Mouse (Mus musculus) activated CD4-positive, CD25-positive, alpha-beta regulatory T cell, adult 4 months (primary cell): Measurements from ENCODE around the gene Shc1. TPM values are rescaled to one million over a fixed set of nuclear protein-coding genes. Genes with fewer than 3 reads are reported as not detected.

Source experiments
- ATAC-seq: one replicate; pipeline ENCODE4 v1.8.0; 2017
- polyA plus RNA-seq, 2 experiments: library from polyadenylated mRNA; unstranded; fragments of 100-300 nt; shearing (Covaris generic); gene quantifications; one replicate each; pipeline ENCODE4 v1.2.1; 2017

The Shc1 gene
- polyA plus RNA-seq: 10 to 100 TPM; 29.6 to 43.2 TPM

DNA sequence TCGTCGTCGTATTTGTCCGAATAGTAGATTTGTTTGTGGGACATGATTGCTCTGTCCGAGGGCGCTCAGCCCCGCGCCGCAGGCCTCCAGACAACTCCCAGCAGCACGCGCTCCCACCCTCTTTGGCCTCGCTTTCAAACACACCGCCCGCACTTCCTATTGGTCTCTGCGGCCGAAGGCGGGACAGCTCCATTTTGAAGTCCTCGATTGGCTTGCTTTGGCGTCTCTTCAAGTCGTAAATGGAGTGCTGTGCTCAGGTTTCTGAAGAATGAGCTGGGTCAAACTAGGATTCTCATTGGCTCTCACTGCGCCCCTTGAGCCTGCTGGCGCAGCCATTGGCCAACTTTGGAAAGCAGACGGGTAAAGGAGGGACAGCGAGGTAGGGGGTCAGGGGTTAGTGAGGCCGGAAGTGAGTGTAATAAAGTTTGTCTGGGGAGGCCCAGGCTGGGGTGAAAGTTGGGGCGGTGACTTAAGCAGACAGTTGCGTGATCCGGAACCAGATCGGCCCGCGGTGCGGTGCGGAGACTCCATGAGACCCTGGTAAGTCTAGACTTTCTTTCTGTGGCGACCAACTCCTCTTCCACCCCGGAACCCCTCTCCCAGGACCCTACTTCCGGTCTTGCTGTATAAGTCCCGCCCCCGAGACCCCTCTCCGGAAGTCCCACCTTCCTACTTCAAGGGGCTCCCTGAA is at the start of gene Shc1, which contains the start of gene Cks1b:
TSS of gene Shc1 (plus strand) at position 274 of the 691 bp plus-strand sequence.
TSS of gene Cks1b (minus strand) at position 214 of the 691 bp plus-strand sequence.
- ATAC-seq: peak; percentile 99

DNA sequence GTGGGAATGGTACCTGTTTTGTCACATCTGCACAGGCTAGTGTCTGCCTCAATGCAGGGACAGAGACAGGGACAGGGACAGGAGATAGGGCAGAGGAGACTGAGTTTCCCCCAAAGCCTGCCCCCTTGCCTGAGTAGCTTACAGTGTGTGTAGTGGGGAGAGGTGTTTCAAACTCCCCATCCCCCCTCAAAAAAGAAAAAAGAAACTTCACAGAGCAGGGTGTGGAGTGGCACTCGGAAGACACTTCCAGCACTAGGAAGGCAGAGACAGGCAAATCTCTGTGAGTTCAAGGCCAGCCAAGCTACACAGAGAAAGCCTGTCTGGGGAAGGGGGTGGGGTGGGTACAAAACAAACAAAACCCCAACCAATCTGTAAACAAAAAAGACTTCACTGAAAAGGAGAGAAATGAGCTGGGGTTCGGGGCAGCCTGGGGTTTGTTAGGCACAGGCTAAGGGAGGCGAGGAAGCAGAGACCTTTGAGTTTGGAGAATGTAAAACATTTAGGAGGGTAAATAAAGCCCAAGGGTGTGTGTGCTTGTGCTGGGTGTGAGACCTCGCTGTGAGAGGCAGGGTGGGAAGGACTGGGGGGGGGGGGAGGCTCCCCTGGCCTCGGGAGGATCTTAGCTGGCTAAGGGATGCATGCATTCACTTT is 44.5 kb upstream of the Shc1 start:
- ATAC-seq: no peak

DNA sequence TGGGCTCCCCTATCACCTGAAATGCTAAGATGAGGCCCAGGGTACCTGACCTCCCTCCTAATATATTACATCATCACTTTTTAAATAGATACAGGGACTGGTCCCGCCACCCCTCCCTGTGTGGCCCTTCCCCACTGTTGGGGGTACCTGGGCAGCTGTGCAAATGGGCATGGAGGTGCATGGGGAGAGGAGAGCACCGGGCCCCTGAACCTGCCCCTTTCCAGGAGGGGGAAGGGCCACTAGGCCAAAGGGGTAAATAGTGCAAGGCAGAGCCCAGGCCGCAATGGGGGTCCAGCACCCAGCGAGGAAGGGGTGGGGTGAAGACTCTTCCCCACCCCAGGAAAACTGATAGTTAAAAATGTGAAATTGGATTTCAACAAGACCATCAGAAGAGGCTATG is 40.4 kb upstream of the Shc1 start:
- ATAC-seq: no peak

DNA sequence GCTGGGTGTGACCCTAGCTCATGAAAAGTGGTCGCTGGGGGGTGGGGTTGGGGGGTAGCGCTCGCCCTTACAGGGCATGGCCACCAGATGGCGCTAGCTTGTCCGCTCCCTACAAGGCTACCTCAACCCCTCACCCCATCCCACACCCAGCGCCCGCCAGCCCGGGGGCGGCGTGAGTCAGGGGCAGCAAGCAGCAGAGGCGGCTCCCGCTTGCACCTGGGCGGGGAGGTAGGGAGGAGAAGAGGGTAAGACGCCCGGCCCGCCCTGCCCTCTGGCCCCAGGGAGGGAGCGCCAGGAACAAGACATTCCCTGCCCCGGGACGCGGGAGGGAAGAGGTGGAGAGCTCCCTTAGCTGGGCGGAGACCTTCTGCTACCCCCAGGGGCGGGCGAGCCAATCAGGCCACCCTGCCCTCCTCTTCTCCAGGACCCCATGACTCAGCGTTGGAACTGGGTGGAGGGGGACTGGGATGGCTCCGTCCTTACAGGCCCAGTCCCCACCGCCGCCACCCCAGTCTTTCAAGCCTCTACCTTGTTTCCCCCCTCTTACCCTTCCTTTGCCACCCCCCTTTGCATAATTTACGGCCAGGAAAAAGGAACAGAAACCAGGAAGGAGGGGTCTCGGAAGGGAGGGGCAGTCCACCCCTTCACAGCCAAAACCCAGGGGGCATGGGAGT is 39.7 kb upstream of the Shc1 start:
- ATAC-seq: peak; percentile 36

- no peak for ATAC-seq
These were observed 38.7 kb upstream of the Shc1 start for GRCm38 (mm10) chr3:89379388-89380131.

GRCm38 (mm10) chr3:89380291-89380690 is 38.0 kb upstream of the Shc1 start:
- ATAC-seq: no peak

- ATAC-seq: no peak
These were observed 37.5 kb upstream of the Shc1 start for GRCm38 (mm10) chr3:89380711-89381110.

- no peak for ATAC-seq
These were observed 37.0 kb upstream of the Shc1 start for GRCm38 (mm10) chr3:89381233-89381632.

GRCm38 (mm10) chr3:89382033-89382882 is 36.0 kb upstream of the Shc1 start:
- ATAC-seq: peak; percentile 42

DNA sequence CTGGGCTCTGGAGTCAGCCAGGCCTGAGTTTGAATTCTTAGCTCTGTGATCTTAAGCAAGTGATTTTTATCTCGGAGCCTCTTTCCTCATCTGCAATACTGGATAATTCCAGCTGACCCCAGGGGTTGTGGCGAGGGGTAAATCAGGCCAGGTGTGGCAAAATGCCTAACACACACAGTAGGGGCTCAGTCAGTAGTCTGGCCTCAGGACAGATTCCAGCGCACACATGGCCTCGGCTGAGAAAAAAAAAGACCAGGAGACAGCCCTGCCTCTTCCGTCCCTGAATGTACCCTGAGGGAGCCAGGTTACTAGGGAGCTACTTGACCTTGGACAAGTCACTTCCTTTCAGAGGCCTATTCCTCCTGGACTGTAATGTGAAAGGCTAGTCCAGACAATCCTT is 35.3 kb upstream of the Shc1 start:
- ATAC-seq: no peak

DNA sequence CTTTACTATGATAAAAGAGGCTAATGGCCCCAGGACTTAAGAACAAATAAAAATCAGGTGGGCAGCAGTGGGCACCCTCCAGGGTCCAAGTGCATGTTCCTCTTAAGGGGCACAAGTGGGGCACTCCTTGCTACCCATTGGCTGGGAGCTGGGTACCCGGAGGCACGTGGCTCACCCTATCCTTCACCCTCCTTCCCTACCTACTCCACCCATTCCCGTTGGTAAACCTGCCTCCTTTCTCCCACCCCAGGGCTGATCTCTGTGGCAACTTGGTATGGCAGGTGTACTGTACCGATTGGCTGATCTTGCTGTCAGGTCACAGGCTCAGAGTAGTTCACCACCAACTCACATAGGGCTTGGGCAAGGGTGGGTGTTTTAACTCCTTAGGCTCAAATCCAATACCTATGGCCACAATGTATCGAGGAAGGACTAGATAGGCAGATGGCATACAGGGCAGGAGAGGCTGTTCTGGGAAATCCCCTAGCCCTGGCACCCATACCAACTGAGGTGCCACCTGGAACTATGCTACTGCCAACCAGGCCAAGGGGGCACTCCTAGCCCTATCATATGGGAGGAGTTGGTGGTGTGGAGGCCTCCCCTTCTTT is 34.5 kb upstream of the Shc1 start:
- ATAC-seq: no peak

GRCm38 (mm10) chr3:89384331-89385076 is 33.7 kb upstream of the Shc1 start:
- ATAC-seq: no peak

- ATAC-seq: no peak
These were observed 32.8 kb upstream of the Shc1 start for GRCm38 (mm10) chr3:89385451-89385850.

GRCm38 (mm10) chr3:89386438-89387420 is 31.5 kb upstream of the Shc1 start:
- no peak for ATAC-seq

DNA sequence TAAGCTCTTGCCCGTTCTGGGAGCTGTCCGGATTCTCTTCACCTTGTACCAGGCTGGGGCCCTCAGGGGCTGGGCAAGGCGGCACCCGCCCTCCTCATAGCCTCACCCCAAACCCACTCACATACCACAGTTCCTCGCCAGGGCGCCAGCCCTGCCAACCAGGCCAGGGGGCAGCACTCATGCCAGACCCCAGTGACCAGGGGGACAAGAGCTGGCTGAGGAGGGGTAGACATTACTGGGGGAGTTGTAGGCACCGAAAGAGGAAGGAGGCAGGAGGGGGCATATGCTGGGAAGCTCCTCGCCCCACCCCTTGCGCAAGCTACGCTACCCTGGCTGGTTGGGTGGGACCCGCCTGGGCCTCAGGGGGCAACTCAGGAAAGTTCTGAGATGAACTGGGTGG is 30.6 kb upstream of the Shc1 start:
- no peak for ATAC-seq

DNA sequence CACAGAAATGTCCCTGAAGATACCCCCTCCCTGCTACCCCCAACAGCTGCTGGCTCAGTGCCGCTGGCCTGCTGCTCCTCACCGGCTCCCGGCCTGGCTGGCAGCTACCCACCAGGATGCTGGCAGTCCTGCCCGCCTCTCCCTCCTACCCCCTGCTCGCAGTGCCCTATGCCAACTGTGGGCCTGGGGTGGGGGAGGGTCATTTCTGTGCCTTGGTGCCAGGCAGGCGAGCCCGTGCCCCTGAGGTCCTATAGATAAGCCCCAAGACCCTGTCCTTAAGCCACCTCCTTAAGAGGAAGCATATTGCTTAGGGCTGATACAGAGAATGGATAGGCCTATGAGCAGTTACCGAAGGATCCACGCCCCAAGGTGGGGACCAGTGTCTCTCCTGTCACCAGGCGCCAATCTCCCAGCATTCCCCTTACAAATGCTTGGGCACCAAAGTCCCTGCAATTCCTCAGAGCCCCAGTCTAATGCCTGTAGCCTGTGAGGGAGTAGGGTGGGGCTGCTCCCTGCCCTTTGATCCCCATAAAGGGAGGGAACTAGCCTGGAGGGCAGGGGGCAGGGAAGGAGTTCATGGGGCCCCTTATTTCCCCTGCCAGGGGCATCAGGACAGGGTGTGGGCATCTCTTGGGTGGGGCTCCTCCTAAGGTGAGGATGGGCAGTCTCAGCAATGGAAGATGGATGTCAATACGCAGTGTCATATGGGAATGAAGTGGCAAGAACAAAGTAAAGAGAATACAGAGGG is 29.9 kb upstream of the Shc1 start:
- no peak for ATAC-seq

- peak; percentile 30 for ATAC-seq
These were observed 29.1 kb upstream of the Shc1 start for GRCm38 (mm10) chr3:89388901-89389740.

DNA sequence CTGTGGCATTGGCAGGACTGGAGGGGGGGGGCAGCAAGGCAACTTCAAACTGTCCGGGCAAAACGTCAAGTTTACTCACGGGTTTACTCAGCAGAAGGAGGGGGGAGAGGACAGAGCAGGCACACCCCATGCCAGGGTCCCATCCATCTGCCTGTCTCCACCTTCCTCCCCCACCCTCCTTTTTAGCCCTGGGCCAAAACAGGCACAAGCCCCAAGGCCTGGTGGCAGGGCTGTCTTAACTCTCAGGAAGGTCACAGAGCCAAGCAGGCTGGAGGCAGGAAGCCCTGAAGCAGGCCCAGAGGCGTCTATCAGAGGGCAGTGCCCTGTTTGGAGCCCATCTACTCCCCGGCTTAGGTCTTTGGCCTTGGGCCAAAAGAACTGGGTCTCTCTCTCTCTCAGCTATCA is 28.1 kb upstream of the Shc1 start:
- ATAC-seq: no peak
